Mouse (Mus musculus): ENCODE data around the gene Dock1.

DNA sequence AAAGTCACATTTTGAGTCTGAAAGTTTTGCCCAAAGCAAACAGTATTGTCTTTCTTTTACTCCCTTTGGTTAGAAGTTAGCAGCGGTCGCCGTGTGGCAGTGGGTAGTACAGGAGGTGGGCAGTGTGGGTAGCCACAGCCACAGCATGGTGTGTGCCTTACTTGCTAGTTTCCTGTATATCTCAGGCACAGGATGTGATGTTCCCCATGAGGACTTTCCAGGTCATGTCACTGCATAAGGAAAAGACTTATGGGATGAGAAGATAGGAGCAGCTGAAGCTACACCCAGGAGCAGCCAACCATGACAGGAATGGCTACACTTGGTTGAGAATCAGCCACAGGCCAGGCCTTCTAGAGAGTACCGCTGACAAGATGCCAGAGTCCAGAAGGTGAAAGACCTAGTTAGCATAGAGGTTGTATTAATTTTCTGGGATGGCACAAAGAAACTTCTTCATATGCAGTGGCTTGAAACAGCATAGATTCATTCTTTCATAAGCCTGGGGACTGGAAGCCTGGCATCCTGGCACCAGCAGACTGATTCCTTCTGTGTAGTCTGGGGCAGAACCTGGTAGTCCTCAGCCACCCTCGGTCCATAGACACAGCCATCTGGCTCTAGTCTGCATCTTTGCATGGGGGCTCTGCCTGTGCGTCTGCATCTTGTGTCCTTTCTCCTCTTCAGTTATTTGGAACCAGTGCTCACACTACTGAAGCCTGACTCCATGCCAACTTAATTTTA lies 139.0 kb downstream of the Dock1 start:
- TF ChIP-seq CTCF (IDR thresholded peaks at IDR 0.05; ENCODE audit: extremely low read depth, insufficient read depth, insufficient read length, insufficient replicate concordance) (no peak), POLR2A (IDR thresholded peaks at IDR 0.05; ENCODE audit: low read depth, low read length) (no peak)

Data from spleen, adult 2 months (tissue).